Mouse (Mus musculus) cerebellum, postnatal 25 days (tissue): Measurements from ENCODE around the gene Cfap206.
"Not testable (repeated sequence)": the region's sequence is repeated elsewhere in the genome, so short reads cannot be mapped to it uniquely, and the experiment has no call there.

ENCODE experiments used
- DNase-seq, 2 experiments: peaks; one replicate each; pipeline ENCODE4 v3.0.0; 2021; ENCODE audit warnings: mixed read lengths in 2 of 2

Gene Cfap206

DNA sequence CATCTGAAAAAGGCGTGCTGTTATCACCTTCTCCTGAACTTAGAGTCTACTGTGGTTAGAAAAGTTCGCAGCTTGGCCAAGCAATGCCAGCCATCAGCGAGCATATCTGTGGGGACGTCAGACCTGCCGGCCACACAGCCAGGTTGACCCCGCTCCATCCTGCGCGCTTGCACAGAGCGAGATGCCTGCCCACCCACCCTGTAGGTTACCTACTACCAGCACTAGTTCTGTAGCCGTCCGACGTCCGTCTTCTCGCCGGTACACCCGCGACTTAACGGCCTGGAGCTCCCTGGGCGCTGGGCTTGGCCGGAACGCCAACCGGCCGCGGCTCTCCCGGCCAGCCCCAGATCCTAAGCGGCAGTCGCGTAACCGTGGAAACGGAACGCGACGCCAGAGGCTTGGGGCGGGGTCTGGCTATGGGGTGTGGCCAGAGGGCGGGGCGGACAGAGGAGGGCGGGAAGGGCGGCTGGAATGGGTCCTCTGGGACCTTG is at the start of gene Cfap206:
TSS of gene Cfap206 (minus strand) at position 356 of the 491 bp plus-strand sequence.
- peak; percentile 66 to 81 for DNase-seq

DNA sequence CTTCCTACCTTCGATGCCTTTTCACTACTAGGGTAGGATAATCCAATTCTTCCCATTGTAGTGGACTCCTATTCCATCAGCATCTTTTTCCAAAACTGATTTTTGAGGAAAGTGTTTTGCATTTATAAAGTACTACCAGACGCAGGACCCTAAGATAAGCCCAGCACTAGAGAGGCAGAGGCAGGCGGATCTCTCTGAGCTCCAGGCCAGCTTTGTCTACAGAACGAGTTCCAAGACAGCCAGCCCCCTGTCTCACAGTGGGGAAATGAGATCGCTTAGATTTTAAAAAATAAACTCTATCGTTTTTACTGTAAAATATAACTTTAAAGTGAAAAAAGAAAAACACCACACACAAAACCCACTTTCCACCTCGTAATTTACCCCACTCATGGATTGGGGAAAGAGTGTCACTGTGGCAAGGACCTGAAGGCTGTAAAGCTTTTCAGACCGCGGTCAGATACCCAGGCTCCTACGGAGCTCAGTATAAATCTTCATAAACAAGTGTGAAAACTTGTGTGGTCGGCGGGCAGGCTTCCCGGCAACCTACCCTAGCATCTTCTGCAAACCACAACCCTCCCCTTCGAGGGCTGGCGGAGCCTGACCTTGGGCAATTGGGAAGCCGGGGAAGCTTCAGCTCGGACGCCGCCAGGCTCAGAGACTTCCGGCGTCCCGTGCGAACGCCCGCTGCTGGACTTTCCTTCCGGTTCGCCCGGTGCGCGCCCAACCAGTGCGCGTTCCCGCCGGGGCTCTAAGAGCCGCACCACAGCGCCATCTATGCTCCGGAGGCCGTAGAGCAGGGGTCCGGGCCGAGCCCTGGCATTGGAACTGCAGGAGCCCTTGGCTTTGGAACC is 47.9 kb upstream of the Cfap206 start, which contains the start of gene Smim8:
TSS of gene Smim8 (minus strand) at position 747 of the 851 bp plus-strand sequence.
- peak; percentile 95 to 96 for DNase-seq

DNA sequence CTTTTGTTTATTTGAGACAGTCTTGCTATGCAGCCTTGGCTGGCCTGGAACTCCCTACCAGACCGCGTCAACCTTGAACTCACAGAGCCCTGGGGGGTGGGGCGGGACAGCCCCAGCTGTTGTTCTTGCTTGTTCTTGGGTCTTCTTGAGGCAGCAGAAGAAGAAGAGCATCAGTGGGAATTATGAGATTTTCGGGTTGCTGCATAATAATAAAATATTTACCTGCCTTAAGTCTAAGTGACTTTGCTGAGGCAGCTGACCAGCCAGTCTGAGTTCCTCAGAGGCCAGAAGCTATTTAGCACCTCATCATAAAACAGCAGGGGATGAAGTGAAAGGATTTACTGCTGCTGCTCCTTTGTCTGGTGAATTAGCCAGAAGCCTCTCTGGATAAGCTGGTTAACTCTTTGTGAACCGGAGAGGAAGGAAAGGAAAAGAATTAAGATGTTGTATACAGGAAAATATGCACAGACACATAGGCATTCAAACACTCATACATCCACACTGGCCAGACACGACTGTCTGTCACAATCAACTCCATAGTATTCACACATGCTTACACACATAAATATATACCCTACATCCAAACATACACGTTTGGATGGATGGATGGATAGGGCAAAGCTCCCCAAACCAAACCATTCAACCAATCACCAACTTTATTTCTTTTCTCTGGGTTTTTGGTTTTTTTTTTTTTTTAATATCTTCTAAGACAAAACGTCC is 41.8 kb upstream of the Cfap206 start:
- no peak for DNase-seq

DNA sequence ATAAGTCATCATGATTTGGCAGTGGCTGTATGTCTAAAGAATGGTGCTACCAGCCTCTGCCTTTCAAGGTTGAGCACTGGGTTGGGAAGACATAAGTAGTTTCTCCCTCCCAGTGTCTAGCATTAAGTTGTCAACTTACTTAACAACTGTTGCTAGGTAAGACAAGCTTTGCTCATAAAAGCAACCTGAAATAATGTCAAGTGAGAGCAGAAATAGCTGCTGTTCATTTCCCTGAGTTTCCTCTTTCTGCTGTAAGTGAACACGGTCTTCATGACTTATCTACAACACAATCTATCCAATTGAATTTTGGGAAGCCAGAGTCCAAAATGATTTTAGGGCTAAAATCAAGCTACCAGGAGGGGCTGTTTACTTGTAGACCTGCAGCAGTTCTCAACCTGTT is 26.2 kb upstream of the Cfap206 start, which contains the start of gene Gm136:
TSS of gene Gm136 (minus strand) at position 101 of the 400 bp plus-strand sequence.
- no peak for DNase-seq

DNA sequence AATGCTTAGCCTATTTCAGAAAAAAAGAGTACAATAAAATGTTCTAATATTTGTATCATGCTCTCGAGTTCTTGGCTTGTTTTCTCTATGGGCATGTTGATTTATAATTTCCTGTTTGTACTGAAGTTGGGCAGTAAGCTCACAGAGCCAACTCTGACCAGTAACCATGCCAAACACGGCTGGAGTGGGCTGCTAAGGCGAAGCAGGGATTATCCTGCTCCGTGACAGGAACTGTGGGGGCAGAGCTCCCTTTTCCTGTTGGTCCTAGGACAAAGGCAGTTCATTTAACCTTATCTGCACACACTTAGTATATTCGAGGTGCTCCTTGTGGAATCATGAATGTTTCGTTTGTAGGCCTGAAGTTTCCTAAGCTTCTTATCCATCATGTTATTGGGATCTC is 19.2 kb upstream of the Cfap206 start:
- DNase-seq: no peak

DNA sequence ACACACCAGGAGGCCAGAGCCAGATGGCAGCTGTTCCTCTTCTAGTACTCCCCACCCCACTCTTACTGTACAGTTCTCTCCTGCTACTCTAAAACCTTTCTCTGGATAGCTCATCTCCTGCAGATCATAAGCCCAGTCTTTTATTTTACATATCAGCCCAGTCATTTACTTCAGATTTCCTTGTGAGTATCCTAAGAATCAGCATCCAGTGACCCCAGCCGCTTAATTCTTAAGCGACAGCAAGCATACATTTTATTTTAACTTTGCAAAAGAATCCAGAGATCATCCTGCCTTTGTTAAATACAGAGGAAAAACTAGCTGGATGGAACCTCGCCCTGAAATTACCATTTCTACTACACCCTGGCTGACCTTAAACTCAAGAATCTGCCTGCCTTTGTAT is 4.5 kb upstream of the Cfap206 start:
- DNase-seq: no peak

DNA sequence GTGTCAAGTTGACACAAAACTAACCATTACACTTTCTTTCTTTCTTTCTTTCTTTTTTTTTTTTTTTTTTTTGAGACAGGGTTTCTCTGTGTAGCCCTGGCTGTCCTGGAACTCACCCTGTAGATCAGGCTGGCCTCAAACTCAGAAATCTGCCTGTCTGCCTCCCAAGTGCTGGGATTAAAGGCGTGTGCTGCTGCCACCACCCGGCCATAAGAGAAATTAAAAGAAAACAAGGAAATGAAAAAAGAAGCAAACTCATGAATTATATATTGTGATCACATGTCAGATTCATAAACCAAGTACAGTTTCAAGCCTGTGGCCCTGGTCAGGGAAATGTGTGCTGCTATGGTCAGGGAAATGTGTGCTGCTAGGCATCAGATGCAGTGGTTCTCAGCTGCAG is 3.4 kb upstream of the Cfap206 start:
- not testable (repeated sequence) for DNase-seq

DNA sequence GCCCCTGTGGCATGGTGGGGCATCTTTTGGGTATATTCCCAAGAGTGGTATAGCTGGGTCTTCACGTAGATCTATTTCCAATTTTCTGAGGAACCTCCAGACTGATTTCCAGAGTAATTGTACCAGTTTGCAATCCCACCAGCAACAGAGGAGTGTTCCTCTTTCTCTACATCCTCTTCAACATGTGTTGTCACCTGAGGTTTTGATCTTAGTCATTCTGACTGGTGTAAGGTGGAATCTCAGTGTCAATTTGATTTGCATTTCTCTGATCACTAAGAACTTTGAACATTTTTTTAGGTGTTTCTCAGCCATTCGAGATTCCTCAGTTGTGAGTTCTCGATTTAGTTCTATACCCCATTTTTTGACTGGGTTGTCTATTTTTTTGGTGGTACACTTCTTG is 4.3 kb downstream of the Cfap206 start:
- not testable (repeated sequence) for DNase-seq

DNA sequence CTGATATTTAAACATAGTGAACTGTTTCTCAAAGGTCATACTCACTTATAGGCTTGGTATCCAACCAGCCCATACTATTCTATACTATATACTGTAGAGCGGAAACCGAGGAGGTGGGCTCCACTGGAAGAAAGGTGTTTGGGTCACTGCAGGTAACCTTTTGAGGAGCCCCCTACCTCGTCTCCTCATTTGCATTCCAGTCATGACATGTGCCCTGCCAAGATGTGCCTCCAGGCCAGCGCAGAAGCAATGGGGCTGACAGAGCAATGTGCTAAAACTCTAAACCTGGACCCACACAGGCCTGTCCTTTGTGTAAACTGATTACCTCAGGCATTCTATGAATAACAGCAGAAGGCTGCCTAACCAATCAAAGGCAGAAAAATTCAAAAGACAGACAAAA is 5.7 kb downstream of the Cfap206 start:
- no peak for DNase-seq

DNA sequence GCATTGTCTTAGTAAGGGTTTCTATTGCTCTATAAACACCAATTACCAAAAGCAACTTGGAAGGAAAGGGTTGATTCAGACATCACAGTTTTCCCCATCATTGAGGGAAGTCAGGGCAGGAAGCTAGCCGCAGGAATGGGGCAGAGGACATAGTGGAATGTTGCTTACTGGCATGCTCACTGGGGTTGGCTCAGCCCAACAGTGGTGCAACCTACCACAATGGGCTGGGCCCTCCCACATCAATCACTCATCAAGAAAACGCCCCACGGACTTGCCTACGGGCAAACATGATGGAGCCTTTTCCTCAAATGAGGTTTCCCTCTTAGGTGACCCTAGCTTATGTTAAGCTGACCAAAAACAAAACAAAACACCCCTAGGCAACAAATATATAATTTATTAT is 6.8 kb downstream of the Cfap206 start:
- DNase-seq: no peak

DNA sequence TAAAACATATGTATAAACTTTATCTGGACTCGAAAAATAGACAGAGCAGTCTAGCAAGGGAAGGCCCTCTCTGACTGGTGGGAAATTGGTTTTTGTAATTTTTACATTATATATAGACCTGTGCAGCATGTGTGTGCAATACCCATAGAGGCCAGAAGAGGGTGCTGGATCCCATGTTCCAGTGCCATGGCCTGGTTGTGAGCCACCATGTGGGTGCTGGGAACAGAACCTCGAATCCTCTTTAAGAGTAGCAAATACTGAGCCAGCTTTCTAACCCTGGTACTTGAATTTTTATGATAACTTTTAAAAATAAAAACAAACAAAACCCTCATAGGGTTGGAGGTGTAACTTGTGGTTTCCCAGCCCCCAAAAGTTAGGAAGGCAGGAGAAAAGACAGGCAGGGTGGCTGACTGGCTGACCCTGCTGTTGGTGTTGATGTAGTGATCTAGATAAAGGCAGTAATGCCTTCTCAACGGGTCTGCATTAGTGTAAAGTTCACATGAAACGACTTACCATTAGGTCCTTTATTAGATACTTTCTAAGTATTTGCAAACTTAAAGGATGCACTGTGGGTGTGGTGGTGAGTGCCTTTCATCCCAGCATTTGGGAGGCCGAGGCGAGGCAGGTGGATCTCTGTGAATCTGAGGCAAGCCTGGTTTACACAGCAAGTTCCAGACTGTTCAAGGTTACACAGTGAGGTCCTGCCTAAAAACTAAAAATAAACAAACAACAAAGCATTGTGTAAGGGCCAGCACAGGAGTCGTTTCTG is 9.7 kb downstream of the Cfap206 start:
- no peak for DNase-seq

DNA sequence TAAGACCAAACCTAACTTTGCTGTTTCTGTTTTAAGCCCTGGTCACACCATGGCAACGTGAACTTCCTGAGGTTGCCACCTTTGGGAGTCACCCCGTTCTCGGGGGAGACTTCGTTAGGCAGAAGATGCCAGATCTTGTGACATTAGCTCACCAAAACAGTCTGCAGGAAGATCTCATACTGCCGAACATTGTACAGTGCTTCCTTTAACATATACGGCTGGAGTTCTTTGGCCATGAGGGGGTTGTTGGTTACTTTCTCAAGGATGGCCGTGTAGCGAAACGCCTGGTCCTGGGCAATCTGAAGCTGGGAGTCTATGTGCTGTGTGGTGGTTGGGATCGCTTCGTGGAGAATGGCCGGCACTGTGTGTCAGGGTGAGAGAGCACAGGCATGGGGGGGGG is 10.6 kb downstream of the Cfap206 start:
- DNase-seq: no peak

DNA sequence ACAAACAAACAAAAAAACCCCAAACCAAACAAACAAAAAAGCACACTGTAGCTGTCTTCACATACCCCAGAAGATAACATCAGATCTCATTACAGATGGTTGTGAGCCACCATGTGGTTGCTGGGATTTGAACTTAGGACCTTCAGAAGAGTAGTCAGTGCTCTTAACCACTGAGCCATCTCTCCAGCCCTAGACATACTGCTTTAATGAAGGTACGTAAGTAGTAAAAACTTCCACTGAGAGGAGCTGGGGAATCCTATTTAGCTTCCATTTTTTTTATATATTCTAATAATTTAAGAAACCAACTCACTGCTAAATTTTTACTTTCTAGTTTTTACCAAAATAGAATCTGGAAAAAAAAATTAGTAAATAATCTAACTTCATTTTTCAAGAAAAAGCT is 14.9 kb downstream of the Cfap206 start:
- DNase-seq: no peak

DNA sequence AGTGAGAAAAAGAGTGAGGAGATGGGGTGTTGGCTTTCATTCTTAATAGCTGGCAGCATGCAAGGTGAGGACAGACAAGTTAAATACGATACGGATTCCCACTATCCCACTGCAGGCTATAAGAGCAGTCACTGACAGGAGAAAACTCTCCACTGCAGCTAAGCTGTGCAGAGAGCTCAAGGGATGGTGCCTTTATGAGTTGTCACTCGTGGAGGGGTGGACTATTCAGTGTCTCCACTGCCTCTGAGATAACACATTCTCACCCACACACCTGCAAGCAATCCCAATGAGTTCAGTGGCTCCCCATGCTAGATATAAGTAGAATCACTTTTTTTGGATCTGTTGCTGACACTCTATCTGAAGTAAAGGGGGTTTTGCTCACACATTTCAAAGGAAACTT is 21.9 kb downstream of the Cfap206 start:
- DNase-seq: no peak

DNA sequence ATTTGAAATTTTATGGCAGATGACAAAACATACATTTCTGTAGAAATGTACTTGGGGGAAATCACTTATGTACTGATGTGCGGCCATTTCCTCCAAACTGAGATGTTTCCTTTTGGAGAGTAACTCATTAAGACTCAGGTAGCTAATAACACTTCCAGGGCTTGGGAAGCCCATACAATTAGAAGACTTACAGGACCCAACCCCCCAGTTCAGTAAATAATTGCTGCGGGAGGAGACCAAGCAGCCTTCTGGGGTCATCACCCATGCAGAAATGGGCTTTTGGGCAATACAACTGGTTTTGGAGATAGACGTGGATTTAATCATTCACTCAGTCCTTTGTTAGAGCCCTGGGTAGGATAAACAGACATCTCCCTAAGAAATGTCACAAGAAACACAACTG is 22.8 kb downstream of the Cfap206 start:
- no peak for DNase-seq

DNA sequence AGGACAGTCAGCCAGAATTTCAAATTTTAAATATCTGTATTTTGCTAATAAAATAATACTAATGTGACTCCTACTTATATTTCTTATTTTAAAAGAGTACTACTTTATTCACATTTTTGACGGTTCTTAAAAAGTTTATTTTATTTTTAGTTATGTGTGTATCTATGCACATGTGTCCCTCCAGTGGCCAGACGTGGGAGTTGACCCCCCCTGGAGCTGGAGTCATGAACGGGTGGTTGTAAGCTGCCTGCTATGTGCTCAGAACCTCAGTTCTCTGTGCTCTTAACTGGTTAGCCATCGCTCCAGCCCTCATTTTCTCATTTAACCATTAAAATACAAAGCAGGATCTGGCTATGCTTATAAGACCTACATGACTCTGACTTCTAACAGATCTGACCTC is 27.0 kb downstream of the Cfap206 start:
- DNase-seq: no peak

DNA sequence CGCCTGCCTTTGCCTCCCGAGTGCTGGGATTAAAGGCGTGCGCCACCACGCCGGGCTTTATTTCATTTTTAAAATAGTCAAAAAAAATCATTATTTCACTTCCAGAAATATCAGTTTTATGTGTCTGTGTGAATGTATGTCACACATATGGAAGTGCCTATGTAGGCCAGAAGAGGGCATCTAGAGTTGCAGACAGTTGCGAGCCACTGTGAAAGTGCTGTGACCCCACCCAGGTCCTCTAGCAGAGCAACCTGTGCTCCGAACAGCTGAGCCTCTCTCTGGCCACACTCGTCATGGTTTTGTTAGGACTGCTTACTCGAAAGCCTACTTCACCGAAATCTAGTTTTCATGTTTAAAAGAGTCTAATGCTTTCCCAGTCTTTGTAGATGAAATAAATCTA is 27.8 kb downstream of the Cfap206 start:
- DNase-seq: no peak

DNA sequence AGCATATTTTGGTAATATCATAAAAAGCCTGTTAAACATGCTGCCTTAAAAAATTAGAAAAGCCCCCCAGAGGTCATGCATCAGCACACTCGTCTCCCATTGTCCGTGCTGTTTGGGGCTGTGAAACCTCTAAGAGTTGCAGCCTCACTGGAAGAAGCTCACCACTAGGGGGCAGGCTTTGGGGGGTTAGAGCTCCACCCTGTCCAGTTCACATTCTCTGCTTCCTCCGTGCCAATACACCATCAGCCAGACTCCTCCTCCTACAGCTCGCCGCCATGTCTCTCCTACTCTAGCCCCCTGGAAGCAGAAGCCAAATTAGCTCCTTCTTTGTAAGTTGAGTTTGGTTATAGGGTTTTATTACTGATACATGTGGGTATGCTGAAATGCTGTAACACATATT is 28.5 kb downstream of the Cfap206 start:
- DNase-seq: peak; percentile 30 to 69

DNA sequence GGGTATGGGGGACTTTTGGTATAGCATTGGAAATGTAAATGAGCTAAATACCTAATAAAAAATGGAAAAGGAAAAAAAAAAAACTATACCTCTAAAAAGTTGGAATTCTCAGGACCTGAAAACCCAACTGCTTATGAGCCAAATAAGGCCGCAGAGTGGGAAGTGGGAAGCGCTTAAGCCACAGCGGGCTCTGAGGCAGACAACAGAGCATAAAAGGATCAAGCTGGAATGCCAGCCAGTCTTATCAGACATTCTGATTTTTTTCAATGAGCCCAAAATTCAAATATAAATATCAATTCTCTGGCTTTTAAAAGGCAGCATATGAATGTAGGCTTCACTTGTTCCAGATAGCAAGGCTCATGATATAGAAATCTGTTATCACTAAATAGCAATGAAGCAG is 42.0 kb downstream of the Cfap206 start:
- no peak for DNase-seq

DNA sequence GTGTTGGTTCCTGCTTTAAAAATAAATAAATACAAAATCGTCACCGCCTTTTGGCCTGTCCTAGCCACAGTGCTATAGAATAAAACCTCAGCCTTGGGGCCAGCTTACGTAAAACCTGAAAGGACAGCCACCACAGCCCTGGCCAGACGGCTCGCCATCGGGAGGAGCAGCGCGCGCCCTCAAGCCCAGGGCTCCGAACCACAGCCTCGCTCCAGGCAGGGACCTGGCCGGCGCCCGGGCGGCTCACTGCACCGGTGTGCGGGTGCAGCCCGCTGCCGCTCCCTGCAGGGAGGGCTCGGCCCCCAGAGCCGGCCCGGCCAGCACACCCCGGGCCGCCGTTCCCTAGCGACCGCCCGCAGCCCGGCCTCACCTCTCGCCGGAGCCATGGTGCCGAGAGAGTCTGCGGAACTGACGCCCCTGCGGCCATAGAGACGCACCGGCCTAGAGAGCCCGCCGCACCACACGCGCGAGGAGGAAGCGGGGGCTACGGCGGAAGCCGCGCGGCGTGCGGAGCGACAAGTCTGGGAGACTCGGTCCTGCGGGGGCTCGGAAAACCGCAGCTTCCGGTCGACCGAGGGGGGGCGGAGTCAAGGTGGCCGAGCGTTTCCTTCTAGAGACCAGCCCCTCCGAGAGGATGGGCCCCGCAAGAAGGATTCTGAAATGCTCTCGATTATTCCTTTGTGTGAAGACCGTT is 43.0 kb downstream of the Cfap206 start, which contains the start of gene Slc35a1:
TSS of gene Slc35a1 (minus strand) at position 565 of the 694 bp plus-strand sequence.
- DNase-seq: peak; percentile 96 to 98

DNA sequence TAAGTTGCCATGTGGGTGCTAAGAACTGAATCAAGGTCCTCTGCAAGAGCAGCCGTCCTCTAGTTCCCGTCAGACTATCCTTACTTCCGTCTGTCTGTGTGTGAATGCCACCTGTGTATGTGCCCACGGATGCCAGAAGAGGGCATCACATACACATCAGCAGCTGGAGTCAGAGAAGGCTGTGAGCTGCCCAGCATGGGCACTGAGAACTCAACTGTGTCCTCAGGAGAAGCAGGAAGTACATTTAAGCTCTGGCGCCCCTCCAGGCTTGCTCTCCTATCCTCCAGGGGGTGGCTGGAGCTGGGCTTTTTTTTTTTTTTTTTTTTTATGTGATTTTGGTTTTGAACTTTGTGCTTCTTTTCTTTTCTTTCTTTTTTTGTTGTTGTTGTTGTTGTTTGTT is 49.5 kb downstream of the Cfap206 start:
- DNase-seq: peak in 1 of 2 experiments; percentile 22

DNA sequence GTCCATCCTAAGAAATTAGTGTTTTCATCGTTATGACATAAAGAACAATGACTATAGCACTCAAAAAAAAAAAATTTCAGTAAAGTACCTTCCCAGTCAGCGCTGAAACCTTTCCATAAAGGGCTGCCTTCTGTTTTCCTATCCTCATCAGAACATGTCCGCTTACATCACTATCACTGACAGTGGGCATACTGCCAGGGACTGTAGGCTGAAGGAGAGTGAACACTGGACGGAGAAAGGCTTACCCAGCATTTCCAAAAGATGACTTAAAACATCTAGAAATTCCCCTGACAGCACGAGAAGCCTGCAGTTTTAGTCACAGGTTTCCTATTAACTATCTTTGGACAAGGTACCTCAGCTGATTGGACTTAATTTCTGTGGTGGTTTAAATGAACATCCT is 56.3 kb downstream of the Cfap206 start:
- DNase-seq: peak in 1 of 2 experiments; percentile 42
